Mouse (Mus musculus): ENCODE measurements around the gene Ugt1a7c.
A peak's percentile ranks its signal among the peaks of the same experiment; 100 is the strongest.
"Not testable (repeated sequence)": the region's sequence is repeated elsewhere in the genome, so short reads cannot be mapped to it uniquely, and the experiment has no call there.

Ugt1a7c gene

DNA sequence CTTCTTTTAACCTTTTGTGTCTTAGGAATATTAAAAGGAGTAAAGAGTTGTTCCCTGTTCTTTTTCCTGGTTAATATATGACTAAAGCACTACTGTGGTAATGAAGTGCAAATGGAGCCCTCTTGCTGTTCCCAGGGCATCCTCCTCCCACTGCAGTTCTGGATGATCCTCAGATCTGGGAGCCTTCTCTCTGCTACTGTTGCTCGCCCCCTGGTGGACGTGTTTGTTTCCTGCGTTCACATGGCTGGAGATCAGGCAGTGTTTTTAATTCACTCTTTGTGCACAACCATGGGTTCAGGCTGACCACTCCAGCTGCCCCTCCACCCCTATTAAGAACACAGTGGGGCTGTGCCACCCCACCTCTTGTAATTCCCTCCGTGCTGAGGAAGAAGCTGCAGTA lies 25.7 kb downstream of the Ugt1a7c start:
- not testable (repeated sequence) for DNase-seq

DNA sequence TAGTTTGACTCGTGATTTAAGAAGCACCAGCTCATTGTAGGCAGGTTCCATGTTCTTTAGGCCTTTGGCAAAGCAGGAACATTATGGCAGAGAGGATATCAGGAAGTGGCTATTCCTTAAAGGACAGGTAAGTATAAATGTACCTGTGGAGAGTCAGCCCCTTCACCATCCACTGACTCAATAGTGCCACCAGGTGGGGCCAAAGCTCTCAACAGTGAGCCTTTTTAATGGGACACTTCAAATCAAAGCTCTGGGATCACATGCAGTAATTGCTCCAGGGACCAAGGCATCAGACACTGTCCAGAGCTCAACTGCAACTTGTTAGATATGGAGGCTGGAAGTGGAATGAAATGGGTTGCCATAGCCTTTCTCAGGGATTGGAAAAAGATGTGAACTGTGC lies 26.7 kb downstream of the Ugt1a7c start:
- DNase-seq = not testable (repeated sequence)

DNA sequence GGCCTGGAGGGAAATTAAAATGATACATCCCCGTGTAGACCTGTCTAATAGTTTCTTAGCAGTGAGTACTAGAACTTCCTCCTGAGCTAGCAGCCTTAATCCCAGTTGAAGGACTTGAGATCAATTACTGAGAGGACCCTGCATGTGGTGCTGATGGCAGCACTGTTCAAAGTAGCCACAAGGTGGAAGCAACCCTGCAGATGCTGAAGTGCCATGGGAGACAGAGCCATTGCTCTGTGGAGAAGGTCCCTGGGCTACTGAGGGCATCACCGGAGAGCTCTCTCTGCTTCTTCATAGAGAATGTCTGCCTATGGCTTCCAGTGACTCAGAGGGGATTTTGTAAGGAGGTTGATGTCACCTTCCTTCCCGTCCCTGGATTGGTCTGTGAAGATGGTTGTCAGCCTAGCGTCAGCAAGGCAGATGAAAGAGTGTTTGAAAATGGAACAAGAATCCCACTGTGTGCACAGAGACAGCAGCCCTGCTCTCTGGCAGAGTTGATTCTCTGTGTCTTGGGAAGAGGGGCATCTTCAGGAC lies 31.0 kb downstream of the Ugt1a7c start:
- not testable (repeated sequence) for DNase-seq

DNA sequence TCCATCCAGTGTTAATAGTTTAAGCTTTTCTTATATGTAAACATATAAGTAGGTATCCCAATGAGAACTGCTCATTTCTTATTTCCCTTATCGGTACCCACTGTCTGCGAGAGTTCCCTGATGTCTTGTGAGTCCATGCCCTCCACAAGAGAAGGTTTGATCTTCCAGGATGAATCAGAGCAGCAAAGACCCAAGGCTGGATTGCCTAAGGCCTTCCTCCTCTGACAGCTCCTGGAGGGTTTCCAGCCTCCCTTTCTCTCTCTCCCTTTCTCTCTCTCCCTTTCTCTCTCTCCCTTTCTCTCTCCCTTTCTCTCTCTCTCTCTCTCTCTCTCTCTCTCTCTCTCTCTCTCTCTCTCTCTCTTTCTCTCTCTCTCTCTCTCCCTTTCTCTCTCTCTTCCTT lies 34.2 kb downstream of the Ugt1a7c start:
- not testable (repeated sequence) for DNase-seq

DNA sequence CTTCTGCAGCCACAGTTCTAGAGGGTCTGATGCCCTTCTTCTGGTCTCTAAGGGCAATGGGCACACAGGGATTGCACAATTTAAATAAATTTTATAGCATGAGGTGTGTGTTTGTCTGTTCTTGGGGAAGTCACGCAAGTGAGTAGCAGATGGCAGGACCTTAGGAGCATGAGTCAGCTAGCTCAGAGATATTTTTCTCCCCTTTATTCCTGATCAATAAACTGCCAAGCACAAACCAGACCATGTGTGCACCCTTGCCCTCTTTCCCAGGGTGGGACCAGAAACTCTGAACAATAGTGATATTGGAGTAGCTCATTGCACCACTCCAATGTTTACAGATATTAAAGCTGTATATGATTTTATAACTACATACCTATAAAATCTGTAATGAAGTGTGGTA lies 35.4 kb downstream of the Ugt1a7c start:
- not testable (repeated sequence) for DNase-seq

DNA sequence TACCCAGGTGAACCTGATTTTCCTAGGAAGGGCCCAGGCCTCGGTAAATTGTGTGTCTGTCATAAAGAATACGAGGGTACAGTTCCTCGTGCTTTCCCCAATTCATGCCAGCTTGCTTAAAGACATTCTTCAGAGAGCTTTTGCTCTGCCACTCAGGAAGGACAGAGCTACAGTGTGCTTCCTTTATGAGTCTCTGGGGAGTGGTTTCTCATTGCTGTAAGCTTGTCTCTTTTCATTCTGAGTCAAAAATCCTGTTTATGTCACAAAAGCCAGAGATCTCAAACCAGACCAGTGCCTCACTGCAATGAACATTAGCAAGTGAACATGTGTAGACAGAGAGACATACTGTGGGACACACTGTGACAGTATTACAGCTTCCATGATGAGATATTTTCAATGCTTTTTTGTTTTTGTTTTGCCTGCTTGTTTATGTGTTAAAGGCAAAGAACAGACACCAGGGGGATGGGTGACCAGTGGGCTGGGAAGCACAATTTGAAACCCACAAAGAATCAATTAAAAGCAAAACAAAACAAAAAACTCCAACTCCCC lies 39.1 kb downstream of the Ugt1a7c start:
- no peak for DNase-seq

DNA sequence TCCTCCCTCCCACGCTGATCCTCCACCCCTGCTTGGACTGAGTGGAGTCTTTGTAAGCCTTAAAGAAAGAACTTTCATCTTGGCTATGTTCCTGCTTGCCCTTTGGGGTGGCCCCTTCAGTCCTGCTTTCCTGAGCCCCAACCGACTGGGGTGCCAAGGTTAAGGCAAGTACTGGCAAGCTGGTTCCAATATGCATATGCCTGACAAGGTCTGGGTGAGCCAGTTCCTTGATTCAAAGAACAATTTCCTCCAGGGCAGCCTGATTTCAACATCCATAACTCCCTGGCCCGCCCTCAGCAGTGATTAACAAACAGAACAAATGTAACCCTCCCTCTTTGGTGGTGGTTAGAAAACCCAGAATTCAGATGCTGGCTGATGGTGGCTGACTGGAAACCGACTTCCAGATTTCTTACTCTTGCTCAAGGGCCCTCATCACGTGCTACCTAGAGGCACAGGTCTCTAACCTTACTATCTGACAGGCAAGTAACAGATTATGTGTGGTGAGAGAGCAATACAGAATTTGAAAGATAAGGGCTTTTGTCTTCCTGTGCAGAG lies 39.7 kb downstream of the Ugt1a7c start, which contains the start of gene Ugt1a6a:
TSS of gene Ugt1a6a (plus strand) at position 353 of the 555 bp plus-strand sequence.
- DNase-seq = not testable (repeated sequence)

DNA sequence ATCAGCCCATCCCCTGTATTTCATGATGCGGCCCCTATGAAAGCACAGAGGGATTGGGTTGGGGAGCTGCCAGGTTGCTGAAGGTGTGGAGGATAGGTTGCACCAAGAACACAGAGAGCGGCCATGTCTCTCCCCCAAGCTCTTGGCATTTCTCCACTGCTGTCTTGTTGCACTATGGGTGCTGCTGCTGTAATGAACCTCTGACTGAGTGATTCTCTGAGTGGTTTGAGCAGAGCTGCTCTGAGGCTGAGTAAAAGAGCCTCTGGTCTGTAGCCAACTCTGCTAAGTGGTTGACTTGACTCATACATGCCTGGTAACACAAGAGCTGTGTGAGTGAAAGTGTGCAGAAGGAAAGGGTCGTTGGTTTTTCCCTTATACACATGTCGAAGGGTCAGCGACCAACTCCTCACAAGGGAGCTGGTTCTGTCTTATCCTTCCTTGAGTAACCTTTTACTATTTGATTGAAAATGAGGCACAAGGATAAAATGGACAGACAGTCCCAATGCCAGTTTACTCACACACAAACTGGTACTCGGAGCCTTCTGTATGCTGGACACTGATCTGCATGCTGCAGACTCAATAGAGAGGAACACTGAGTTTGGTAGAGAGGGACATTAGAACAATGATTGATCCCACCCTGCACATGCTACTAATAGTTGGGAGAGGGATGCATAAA lies 40.5 kb downstream of the Ugt1a7c start:
- not testable (repeated sequence) for DNase-seq

DNA sequence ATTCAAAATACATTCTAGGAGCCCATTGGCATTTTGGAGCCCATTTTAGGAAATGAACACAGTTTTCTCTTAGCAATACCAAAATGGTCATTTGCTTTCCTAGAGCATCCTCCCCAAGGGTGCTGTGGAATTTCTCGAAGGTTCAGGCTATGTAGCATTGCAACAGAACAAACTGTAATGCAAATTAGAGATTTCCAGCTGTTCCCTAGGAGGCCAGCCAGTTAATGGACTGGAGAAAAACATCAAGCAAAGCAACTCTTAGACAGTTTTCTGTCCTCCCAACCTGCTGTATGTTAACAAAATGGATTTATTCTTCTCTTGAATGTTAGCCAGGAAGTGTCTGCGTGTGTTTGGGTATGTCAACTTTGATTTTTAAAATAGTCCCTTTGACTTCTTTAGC lies 41.8 kb downstream of the Ugt1a7c start:
- DNase-seq = no peak

DNA sequence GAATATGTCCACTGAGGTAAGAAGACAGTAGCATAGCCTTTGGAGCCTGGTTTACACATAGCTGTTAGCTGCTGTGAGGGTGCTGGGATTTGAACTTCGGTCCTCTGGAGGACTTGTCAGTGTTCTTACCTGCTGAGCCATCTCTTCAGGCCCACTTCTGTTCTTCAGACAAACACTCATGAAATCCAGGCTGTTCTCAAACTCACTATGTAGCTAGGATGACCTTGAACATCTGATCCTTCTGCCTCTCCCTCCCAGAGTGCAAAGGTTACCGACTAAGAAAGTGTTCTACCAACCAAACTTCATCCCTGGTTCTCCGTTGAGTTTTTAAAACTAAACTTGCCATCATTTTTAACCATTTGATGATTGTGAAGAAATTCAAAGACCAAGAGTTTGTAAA lies 42.4 kb downstream of the Ugt1a7c start:
- no peak for DNase-seq

DNA sequence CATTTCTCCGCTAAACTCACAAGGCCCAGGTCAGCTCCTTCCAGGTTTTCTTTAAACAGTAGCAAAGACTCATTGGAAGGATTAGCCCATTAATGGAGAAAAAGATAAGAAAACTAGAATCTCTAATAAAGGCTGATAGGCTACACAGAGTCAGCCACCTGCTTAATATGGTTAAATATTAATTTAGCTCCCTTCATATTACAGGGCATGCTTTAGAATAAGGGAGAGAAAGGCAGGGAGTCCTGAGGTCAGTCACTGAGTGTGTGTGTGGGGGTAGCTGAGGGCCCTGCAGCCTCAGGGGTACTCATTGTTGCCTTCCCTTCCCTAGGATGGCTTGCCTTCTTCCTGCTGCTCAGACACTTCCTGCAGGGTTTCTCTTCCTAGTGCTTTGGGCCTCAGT lies 43.3 kb downstream of the Ugt1a7c start:
- DNase-seq = no peak

DNA sequence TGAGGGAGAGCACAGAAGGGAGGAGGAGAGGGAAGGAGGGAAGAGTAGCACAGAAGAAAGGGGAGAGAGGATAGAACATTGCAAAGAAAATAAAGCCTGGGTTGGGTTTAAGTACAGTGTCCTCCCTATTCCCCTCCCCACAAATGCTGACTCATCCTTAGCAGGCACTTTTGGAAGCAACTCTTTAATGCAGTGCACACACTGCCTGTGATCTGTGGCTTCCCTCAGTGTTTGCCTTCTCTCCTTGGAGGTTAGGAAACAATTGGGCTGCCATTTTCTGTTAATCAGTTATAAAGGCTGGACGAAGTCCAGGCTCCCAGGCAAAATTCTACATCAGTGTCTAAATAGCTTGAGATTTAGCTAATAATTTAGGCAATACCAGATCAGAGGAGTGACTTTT lies 45.6 kb downstream of the Ugt1a7c start:
- DNase-seq = not testable (repeated sequence)

DNA sequence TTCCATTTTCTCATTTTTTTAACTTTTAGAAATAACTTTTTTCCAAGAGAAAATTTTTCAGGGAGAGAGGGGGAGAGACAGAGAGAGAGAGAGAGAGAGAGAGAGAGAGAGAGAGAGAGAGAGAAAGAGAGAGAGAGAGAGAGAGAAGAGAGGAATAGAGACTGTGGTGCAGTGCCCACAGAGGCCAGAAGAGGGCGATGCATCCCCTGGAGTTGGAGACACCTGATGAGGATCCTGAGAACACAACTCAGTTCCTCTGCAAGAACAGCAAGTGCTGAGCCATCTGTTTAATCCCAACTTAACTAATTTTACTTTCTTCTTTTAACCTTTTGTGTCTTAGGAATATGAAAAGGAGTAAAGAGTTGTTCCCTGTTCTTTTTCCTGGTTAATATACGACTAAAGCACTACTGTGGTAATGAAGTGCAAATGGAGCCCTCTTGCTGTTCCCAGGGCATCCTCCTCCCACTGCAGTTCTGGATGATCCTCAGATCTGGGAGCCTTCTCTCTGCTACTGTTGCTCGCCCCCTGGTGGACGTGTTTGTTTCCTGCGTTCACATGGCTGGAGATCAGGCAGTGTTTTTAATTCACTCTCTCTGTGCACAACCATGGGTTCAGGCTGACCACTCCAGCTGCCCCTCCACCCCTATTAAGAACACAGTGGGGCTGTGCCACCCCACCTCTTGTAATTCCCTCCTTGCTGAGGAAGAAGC lies 49.3 kb downstream of the Ugt1a7c start:
- DNase-seq = peak; percentile 31 to 37

DNA sequence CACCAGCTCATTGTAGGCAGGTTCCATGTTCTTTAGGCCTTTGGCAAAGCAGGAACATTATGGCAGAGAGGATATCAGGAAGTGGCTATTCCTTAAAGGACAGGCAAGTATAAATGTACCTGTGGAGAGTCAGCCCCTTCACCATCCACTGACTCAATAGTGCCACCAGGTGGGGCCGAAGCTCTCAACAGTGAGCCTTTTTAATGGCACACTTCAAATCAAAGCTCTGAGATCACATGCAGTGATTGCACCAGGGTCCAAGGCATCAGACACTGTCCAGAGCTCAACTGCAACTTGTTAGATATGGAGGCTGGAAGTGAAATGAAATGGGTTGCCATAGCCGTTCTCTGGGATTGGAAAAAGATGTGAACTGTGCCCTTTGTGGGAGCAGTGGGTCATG lies 50.4 kb downstream of the Ugt1a7c start:
- DNase-seq = peak; percentile 5 to 9

DNA sequence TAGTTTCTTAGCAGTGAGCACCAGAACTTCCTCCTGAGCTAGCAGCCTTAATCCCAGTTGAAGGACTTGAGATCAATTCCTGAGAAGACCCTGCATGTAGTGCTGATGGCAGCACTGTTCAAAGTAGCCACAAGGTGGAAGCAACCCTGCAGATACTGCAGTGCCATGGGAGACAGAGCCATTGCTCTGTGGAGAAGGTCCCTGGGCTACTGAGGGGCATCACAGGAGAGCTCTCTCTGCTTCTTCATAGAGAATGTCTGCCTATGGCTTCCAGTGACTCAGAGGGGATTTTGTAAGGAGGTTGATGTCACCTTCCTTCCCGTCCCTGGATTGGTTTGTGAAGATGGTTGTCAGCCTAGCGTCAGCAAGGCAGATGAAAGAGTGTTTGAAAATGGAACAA lies 55.3 kb downstream of the Ugt1a7c start:
- DNase-seq = not testable (repeated sequence)

DNA sequence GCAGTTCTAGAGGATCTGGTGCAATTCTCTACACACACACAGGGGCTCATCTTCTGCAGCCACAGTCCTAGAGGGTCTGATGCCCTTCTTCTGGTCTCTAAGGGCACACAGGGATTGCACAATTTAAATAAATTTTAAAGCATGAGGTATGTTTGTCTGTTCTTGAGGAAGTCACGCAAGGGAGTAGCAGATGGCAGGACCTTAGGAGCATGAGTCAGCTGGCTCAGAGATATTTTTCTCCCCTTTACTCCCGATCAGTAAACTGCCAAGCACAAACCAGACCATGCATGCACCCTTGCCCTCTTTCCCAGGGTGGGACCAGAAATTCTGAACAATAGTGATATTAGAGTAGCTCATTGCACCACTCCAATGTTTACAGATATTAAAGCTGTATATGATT lies 63.6 kb downstream of the Ugt1a7c start:
- DNase-seq = no peak

DNA sequence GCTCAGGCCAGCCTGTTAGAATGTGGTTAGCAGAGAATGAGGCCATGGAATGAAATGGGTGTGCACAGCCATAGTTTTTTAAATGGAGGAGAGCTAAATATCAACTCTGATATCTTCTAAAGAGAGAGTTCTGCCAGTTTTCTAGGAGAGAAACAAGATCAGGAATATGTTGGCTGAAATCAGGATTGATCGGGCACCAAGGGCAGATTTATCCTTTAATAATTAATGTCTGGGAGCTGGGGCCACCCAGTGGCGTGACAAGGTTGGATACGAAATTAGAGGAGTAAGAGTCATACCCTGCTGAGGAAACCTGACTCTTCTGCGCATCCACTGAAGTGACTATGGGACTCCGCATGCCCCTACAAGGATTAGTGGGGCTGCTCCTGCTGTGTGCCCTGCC lies 70.8 kb downstream of the Ugt1a7c start, which contains the start of gene Ugt1a5:
TSS of gene Ugt1a5 (plus strand) at position 302 of the 400 bp plus-strand sequence.
- no peak for DNase-seq

DNA sequence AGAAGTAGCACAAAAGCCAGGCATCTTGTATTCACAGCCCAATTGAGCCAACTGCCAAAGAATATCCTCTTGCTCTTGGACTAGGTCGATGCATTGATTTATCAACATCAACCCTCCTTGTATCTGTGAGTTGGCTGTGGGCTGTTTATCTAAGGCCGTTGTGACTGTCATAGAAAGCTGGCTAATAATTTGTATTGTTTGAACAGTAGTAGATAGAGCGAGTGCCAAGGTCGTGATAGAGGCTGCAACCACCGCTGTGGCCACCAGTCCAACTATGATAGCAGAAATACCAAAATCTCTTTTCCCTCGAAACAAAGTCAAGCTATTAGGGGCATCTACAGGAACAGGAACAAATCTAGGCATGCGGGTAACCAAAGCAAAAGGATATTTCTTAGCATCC lies 77.3 kb downstream of the Ugt1a7c start:
- not testable (repeated sequence) for DNase-seq

DNA sequence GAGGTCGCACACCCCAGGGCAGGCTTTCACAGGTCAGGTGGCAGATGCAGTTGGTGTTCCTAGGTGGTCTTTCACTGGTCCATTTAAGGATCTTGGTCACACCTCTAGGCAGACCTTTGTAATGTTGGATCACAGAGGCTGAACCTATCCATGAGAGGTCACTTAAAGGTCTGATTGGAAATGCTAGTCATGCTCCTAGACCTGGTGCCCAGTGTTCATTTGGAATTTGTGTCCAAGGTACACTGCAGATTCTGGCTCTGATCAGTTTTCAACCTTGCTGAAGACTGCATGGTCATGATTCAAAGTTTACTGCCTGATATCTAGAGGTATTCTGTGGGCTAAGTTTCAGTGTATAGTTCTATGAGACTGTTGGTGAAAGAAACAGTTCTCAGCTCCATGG lies 84.8 kb downstream of the Ugt1a7c start:
- no peak for DNase-seq

DNA sequence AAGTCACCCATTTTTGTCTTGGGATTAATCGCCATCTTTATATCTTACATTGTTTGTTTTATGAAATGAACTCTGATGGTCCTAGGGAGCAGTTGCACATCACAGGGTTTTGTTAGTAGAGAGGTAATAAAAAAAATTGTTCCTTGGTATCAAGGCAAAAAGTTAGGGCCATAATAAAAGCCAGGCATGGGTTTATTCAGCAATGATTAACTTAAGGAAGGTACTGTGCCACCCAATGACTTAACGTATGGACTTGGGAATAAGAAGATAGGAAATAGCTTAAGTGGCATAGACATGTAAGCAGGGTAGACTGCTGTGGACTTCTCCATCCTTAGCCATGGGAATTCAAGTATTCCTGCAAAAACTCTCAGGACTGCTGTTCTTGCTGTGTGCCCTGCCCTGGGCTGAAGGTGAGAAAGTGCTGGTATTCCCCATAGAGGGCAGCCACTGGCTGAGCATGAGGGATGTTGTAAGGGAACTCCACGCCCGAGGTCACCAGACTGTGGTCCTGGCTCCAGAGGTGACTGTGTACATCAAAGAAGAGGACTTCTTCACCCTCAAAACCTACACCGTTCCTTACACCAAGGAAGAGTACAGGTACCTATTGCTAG lies 91.6 kb downstream of the Ugt1a7c start:
- DNase-seq = no peak

DNA sequence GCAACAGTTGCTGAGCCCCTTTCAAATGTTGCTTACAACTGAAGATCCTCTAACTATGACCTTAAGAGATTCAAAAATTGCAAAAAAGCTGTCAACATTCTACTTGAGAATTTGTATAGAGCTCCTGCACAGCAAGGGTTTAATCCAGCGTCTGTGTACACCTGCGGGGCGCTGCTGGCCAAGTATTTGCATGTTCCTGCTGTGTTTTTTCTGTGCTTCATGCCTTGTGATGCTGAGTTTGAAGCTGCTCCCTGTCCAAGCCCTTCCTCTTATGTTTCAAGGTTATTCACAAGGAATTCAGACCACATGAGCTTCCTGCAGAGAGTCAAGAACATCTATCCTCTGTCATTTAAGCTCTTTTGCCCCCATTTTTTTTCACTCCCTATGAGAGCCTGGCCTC lies 97.3 kb downstream of the Ugt1a7c start:
- DNase-seq = no peak

DNA sequence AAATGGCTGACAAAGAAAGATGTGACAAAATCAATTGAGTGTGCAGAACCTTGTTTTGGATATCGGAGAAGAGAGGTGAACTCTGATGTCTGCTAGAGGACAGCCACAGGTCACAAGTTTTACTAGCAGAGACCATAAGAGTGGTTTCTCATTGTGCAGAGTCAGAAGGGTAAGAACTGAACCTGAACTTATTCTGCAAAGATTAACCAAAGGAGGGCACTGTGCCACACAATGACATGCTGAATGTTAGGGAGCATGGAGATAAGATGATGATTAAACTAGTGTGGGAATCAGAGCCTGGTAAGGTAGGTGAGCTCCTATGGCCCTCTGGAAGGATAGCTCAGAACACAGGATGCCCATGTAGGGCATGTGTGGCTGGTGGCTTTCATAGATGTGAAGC lies 100.8 kb downstream of the Ugt1a7c start:
- no peak for DNase-seq

DNA sequence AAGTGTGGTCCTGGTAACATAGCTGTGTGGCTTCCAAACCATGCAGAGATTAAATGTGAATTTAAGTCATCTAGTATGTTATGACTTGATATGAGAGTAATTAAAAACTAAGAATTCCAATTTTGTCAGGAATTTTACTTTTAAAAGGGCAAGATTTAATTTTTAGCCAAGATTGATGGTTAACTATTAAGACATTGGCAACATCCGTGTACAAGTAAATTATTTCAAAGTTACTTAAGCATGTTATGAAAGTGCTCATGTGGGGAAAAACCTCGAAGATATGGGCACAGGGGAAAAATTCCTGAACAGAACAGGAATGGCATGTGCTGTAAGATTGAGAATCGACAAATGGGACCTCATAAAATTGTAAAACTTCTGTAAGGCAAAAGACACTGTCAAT lies 102.6 kb downstream of the Ugt1a7c start:
- no peak for DNase-seq

All from thymus, postnatal 36 days (tissue).